Mouse (Mus musculus): ENCODE data around the gene Foxo3.

Foxo3 gene

GRCm38 (mm10) chr10:42178751-42179150 is 97.8 kb downstream of the Foxo3 start:
- DNase-seq (ENCODE audit: low spot score in 2 of 2) = no peak

- no peak for DNase-seq (ENCODE audit: low spot score in 2 of 2)
These were observed 98.5 kb downstream of the Foxo3 start for GRCm38 (mm10) chr10:42177771-42178674.

GRCm38 (mm10) chr10:42174283-42174682 is 102.3 kb downstream of the Foxo3 start:
- no peak for DNase-seq (ENCODE audit: low spot score in 2 of 2)

GRCm38 (mm10) chr10:42173839-42174238 is 102.7 kb downstream of the Foxo3 start:
- DNase-seq (ENCODE audit: low spot score in 2 of 2) = no peak

GRCm38 (mm10) chr10:42170889-42171347 is 105.6 kb downstream of the Foxo3 start:
- peak; percentile 64 to 66 for DNase-seq (ENCODE audit: low spot score in 2 of 2)

- no peak for DNase-seq (ENCODE audit: low spot score in 2 of 2)
These were observed 106.4 kb downstream of the Foxo3 start for GRCm38 (mm10) chr10:42170201-42170600.

GRCm38 (mm10) chr10:42154727-42155126 is 121.8 kb downstream of the Foxo3 start:
- DNase-seq (ENCODE audit: low spot score in 2 of 2) = no peak

GRCm38 (mm10) chr10:42152426-42153205 is 123.9 kb downstream of the Foxo3 start:
- DNase-seq (ENCODE audit: low spot score in 2 of 2) = no peak

- DNase-seq (ENCODE audit: low spot score in 2 of 2) = no peak
These were observed 126.8 kb downstream of the Foxo3 start for GRCm38 (mm10) chr10:42149767-42150166.

GRCm38 (mm10) chr10:42148326-42148725 is 128.2 kb downstream of the Foxo3 start:
- DNase-seq (ENCODE audit: low spot score in 2 of 2) = no peak

GRCm38 (mm10) chr10:42145221-42145620 is 131.3 kb downstream of the Foxo3 start:
- DNase-seq (ENCODE audit: low spot score in 2 of 2) = no peak

GRCm38 (mm10) chr10:42144788-42145187 is 131.8 kb downstream of the Foxo3 start:
- DNase-seq (ENCODE audit: low spot score in 2 of 2) = no peak

GRCm38 (mm10) chr10:42144176-42144575 is 132.4 kb downstream of the Foxo3 start:
- no peak for DNase-seq (ENCODE audit: low spot score in 2 of 2)

GRCm38 (mm10) chr10:42142791-42143190 is 133.8 kb downstream of the Foxo3 start:
- DNase-seq (ENCODE audit: low spot score in 2 of 2) = no peak

- DNase-seq (ENCODE audit: low spot score in 2 of 2) = no peak
These were observed 134.5 kb downstream of the Foxo3 start for GRCm38 (mm10) chr10:42142081-42142480.

- DNase-seq (ENCODE audit: low spot score in 2 of 2) = no peak
These were observed 136.8 kb downstream of the Foxo3 start for GRCm38 (mm10) chr10:42139749-42140148.

- DNase-seq (ENCODE audit: low spot score in 2 of 2) = no peak
These were observed 141.5 kb downstream of the Foxo3 start for GRCm38 (mm10) chr10:42134759-42135702.
